Mouse (Mus musculus) heart, embryonic 14.5 days (tissue): ENCODE results near the gene Mchr1. TPM values are rescaled to one million over a fixed set of nuclear protein-coding genes. Genes with fewer than 3 reads are reported as not detected.

Source experiments
- ATAC-seq: fragments of 200-750 bp; cut with Nextera tagmentation; 2 replicates; pipeline ENCODE4 v1.8.0; 2017; ENCODE audit warnings: low read depth, moderate TSS enrichment; ENCODE audit not compliant: insufficient number of reproducible peaks, insufficient read depth, low FRiP score
- H3K27ac ChIP-seq, 2 experiments: fragments of 200-500 bp in 1 of 2; fragments of 300-500 bp in 1 of 2; sonication (generic) in 1 of 2; replicated peaks in 1 of 2; 2 replicates each; pipeline ENCODE4 v1.5.1; 2012 to 2014; ENCODE audit warnings: low read depth in 2 of 2, low read length in 2 of 2, control low read depth in 1 of 2, mild to moderate bottlenecking in 1 of 2, mixed read lengths in 1 of 2; ENCODE audit not compliant: control insufficient read depth in 1 of 2, insufficient read depth in 1 of 2
- H3K27me3 ChIP-seq: fragments of 300-500 bp; sonication (generic); 2 replicates; pipeline ENCODE4 v1.6.1; 2014; ENCODE audit warnings: mild to moderate bottlenecking, low read length, control low read depth; ENCODE audit not compliant: control insufficient read depth, insufficient read depth
- H3K36me3 ChIP-seq: fragments of 300-500 bp; sonication (generic); 2 replicates; pipeline ENCODE4 v1.6.1; 2014; ENCODE audit warnings: mild to moderate bottlenecking, control low read depth, low read length, mixed read lengths; ENCODE audit not compliant: control insufficient read depth, insufficient read depth
- H3K4me1 ChIP-seq, 2 experiments: fragments of 200-500 bp in 1 of 2; fragments of 300-500 bp in 1 of 2; sonication (generic) in 1 of 2; 2 replicates each; pipeline ENCODE4 v1.6.1; 2012 to 2014; ENCODE audit warnings: low read length in 2 of 2, control low read depth in 1 of 2, mixed read lengths in 1 of 2; ENCODE audit not compliant: control insufficient read depth in 2 of 2, insufficient read depth in 2 of 2
- H3K4me2 ChIP-seq: fragments of 300-500 bp; sonication (generic); 2 replicates; pipeline ENCODE4 v1.6.1; 2014; ENCODE audit warnings: mild to moderate bottlenecking, low read length
- H3K4me3 ChIP-seq, 2 experiments: fragments of 200-500 bp in 1 of 2; fragments of 300-500 bp in 1 of 2; sonication (generic) in 1 of 2; 2 replicates each; pipeline ENCODE4 v1.5.1; 2012 to 2014; ENCODE audit warnings: low read length in 2 of 2, mild to moderate bottlenecking in 2 of 2, control low read depth in 1 of 2, low read depth in 1 of 2, moderate library complexity in 1 of 2; ENCODE audit not compliant: control insufficient read depth in 1 of 2, insufficient read depth in 1 of 2
- H3K9ac ChIP-seq: fragments of 300-500 bp; sonication (generic); 2 replicates; pipeline ENCODE4 v1.6.1; 2014; ENCODE audit warnings: mild to moderate bottlenecking, low read length
- H3K9me3 ChIP-seq: fragments of 300-500 bp; sonication (generic); 2 replicates; pipeline ENCODE4 v1.6.1; 2016; ENCODE audit warnings: low read length, control low read depth; ENCODE audit not compliant: control insufficient read depth
- WGBS: fragments of 180-500 bp; shearing (Covaris S2); extraction: QIAGEN DNeasy Blood & Tissue Kit; methylation state at CpG from one replicate; pipeline ENCODE4 v1.1.7; 2014; 5-methylcytosine and 5-hydroxymethylcytosine counted together
- polyA plus RNA-seq: library from polyadenylated mRNA; unstranded; fragments of >200 nt; fragmentation: Nextera tagmentation; extraction: Ambion mirVana; gene quantifications from 2 replicates; pipeline ENCODE4 v1.2.1, GENCODE M21; 2014

The Mchr1 gene
- polyA plus RNA-seq, 1 experiment from 2014 or later: not detected

DNA sequence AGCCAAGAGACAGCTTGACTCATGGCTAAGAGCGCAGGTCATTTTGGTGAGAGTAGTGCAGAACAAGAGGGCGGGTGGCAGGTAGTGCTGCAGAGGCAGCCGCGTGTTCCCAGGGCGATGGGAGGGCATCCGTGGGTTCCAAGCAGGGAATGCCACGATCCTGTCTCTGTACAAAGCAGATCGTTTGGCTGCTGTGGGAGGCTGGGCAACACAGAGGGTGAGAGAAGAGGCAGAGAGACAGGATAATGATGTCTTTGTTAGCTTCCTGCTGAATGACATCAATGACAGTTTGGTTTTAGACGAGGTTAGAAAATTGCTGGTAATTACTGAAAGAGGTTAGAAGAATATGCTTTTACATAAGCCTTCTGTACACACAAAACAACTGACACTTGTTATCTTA lies 23.0 kb downstream of the Mchr1 start:
- H3K9me3 ChIP-seq: no peaks in the 10 kb centered on the region
- no peaks in the 10 kb centered on the region for H3K36me3 ChIP-seq
- H3K27me3 ChIP-seq: no peaks in the 10 kb centered on the region
- H3K27ac ChIP-seq: no peak overlapping the region
- no peaks in the 10 kb centered on the region for H3K4me1 ChIP-seq
- WGBS: 63% methylated on average over 9 of the region's 9 CpGs
- H3K4me2 ChIP-seq: no peak overlapping the region
- H3K4me3 ChIP-seq: no peak overlapping the region
- no peak for ATAC-seq
- no peak overlapping the region for H3K9ac ChIP-seq

DNA sequence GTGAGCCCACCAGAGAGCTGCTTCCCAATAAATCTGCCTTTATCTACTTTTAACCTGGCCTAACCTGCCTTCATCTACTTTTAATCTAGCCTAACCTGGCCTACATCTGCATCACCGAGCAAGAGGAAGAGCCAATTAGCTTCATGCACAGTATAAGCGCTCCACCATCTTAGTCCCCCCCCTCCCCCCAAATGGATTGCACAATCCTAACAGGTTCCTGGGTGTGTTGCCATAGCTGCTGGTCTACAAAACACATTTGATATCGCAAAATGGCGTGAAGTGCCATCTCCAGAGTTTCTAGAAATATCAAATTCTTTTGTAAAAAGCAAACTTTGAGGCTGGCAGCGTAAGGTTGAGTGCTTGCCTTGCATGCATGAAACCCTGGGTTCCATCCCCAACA lies 24.0 kb downstream of the Mchr1 start:
- 84% methylated on average over 5 of the region's 5 CpGs for WGBS

DNA sequence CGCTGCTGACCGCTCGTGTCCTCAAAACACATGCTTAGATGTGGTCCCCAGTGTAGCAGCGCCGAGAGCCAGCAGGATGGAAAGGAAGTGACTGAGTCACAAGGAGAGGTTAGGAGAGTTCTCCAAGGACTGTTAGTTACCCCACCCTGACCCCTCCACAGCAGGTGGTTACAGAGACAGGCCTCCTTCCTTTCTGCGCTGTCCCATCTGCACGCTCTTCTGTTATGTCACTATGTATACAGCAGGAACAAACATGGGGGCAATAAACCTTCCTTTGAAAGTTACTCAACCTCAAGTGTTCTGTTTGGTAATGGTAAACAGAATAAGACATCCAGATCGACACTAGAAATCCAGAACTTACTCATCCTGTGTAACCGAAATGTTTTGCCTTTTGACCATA lies 24.9 kb downstream of the Mchr1 start:
- H3K4me1 ChIP-seq: peaks cover 0 to 6% of the 10 kb centered on the region in 2 experiments; a peak in 2 of 4 replicates
- no peak for ATAC-seq
- no peak overlapping the region for H3K4me2 ChIP-seq
- no peak overlapping the region for H3K27ac ChIP-seq
- H3K27me3 ChIP-seq: no peaks in the 10 kb centered on the region
- no peaks in the 10 kb centered on the region for H3K9me3 ChIP-seq
- no peak overlapping the region for H3K4me3 ChIP-seq
- H3K36me3 ChIP-seq: no peaks in the 10 kb centered on the region
- no peak overlapping the region for H3K9ac ChIP-seq
- 93% methylated on average over 9 of the region's 9 CpGs for WGBS

More for the DNA sequence above, 24.0 kb downstream of the Mchr1 start:
- ATAC-seq: no peak
- no peak overlapping the region for H3K9ac ChIP-seq
- H3K27ac ChIP-seq: no peak overlapping the region
- 0 out of 4 replicates have a peak, but pooled peaks cover 0 to 3% of the 10 kb centered on the region in 2 experiments for H3K4me1 ChIP-seq
- H3K4me2 ChIP-seq: no peak overlapping the region
- no peaks in the 10 kb centered on the region for H3K9me3 ChIP-seq
- H3K4me3 ChIP-seq: no peak overlapping the region
- H3K36me3 ChIP-seq: no peaks in the 10 kb centered on the region
- H3K27me3 ChIP-seq: no peaks in the 10 kb centered on the region

DNA sequence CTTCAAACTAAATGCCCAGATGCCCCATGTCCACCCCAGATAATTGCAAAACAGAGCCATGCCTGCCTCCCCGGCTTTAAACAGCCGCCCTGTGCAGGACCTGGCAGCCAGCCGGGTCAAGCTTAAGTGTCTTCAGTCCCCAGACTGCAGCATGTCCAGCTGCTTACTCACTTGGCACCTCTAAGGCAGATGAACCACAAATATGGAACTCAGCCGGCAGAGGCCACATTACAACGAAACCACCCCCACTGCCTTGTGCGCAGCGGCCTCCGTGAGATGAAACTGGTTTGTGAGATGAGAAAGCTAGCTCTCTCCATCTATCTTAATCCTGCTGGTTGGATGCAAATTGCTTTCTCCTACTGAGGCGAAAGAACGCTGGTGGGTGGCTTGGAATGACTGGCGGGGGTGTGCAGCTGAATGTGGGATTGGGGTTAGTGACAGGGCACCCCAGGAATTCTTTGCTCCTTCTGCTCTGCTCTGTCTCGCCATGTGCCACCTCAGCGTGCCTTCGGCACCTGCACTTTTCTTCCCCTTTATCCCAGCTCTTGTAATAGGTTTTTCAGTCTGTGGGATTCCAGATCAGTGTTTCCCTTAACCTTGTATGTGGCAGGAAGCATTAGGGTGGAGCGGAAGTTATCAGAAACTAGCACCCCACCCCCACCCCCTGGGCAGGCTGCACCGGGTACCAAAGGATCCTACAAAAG lies 29.2 kb downstream of the Mchr1 start:
- ATAC-seq: no peak
- peak overlapping the region; percentile 25 for H3K4me2 ChIP-seq
- WGBS: 34% methylated on average over 16 of the region's 16 CpGs
- no peaks in the 10 kb centered on the region for H3K27me3 ChIP-seq
- H3K36me3 ChIP-seq: no peaks in the 10 kb centered on the region
- no peak overlapping the region for H3K9ac ChIP-seq
- H3K9me3 ChIP-seq: no peaks in the 10 kb centered on the region
- H3K4me3 ChIP-seq: no peak overlapping the region
- peaks cover 0 to 6% of the 10 kb centered on the region in 2 experiments; a peak in 2 of 4 replicates for H3K4me1 ChIP-seq
- no peak overlapping the region for H3K27ac ChIP-seq

DNA sequence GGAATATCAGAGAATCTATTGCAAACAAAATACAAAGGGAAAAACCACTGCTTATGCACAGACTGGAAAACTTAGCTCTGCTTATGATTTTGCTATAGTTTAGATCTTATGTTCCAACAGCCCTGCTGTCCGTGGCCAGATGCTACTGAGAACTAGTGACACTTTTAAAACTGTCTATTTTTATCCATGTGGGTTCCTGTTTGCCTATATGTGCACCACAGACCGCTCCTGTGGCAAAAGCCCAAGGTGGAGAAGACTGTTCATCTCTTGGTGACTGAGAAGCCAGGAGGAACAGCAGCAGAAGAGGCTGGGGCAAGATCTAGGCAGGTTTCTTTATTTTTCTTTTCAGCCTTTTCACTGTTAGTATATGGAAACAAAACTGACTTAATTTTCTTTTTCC lies 32.1 kb downstream of the Mchr1 start:
- no peaks in the 10 kb centered on the region for H3K27me3 ChIP-seq
- H3K27ac ChIP-seq: no peak overlapping the region
- H3K9me3 ChIP-seq: no peaks in the 10 kb centered on the region
- H3K4me3 ChIP-seq: no peak overlapping the region
- WGBS: 72% methylated on average over 2 of the region's 2 CpGs
- H3K36me3 ChIP-seq: no peaks in the 10 kb centered on the region
- no peak overlapping the region for H3K9ac ChIP-seq
- H3K4me2 ChIP-seq: no peak overlapping the region
- H3K4me1 ChIP-seq: peaks cover 2 to 7% of the 10 kb centered on the region in 2 experiments; a peak in 3 of 4 replicates
- no peak for ATAC-seq

DNA sequence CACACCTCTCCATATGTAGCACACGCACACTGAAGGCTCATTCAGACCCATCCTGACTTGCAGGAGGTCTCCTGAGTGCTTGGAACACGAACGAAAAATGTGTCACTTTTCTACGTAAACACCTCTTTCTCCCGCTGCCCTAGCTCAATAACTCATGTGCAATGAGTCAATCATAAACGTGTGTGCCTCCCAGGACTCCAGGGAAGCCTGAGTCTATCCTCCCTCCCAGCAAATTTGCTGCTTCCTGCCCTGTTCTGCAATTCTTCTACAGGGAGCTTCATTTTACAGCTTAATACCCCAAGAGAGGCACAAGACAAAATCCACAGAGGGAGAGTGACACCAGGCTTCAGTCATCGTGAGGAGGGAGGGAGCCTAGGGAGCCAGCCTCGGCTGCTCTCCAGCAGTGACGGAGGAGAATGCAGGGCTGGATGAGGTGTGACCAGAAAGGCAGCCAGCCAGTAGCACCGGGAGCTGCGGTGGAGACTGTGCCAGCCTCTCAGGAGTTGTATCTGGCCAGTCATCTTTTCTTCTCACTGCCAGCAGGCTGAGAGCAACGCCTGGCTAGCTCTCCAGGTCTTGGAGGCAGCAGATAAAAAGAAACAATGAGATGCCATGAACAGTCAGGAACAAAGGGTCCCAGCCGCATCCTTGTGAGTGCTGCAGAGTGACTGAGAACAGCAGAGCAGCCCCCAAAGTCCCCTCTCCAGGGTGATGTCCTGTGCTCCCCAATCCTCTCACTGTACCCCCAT lies 37.2 kb downstream of the Mchr1 start:
- no peak for ATAC-seq
- WGBS: 21% methylated on average over 13 of the region's 13 CpGs
- Histone ChIP-seq H3K27me3 (no peaks in the 10 kb centered on the region), H3K9ac (no peak overlapping the region), H3K9me3 (no peaks in the 10 kb centered on the region), H3K4me3 (no peak overlapping the region), H3K27ac (no peak overlapping the region), H3K4me1 (peaks cover 6% of the 10 kb centered on the region in 2 experiments; a peak in 3 of 4 replicates), H3K36me3 (no peaks in the 10 kb centered on the region), H3K4me2 (peak overlapping the region; percentile 14; the same call in 1 of the 2 replicates)

DNA sequence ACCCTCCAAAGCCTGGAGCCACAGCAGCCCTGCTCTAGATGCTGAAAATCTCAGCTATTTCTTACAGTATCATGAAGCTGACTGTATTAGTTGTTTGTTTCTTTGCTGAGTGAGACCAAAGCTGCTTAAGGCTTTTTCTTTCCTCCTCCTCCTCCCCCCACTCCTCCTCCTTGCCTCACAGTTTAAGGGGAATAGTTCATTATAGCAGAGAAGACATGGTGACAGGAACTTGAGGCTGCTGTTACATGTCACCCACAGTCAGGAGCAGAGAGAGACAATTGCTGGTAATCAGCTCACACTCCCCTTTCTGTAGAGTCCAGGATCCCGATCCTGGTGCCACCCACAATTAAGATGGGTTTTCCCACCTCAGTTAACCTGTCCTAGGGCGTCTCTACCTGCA lies 38.1 kb downstream of the Mchr1 start:
- H3K4me3 ChIP-seq: no peak overlapping the region
- no peaks in the 10 kb centered on the region for H3K9me3 ChIP-seq
- H3K36me3 ChIP-seq: no peaks in the 10 kb centered on the region
- WGBS: 30% methylated on average over 2 of the region's 2 CpGs
- H3K4me1 ChIP-seq: peaks cover 6% of the 10 kb centered on the region in 2 experiments; a peak in 3 of 4 replicates
- H3K9ac ChIP-seq: no peak overlapping the region
- no peak for ATAC-seq
- no peak overlapping the region for H3K27ac ChIP-seq
- H3K27me3 ChIP-seq: no peaks in the 10 kb centered on the region
- H3K4me2 ChIP-seq: no peak overlapping the region
